Mouse (Mus musculus) olfactory bulb, adult 2 months (tissue): Measurements from ENCODE around the gene Zfp277.

ENCODE experiments used
- CTCF ChIP-seq: fragments of 200-500 bp; IDR thresholded peaks from 2 replicates; pipeline ENCODE4 v1.5.1; 2012; ENCODE audit warnings: low read depth, mild to moderate bottlenecking, low read length, moderate library complexity; ENCODE audit not compliant: insufficient read depth
- POLR2A ChIP-seq: fragments of 200-500 bp; IDR thresholded peaks from 2 replicates; pipeline ENCODE4 v1.6.1; 2012; ENCODE audit warnings: mild to moderate bottlenecking, low read depth, low read length, moderate library complexity; ENCODE audit not compliant: insufficient read depth

DNA sequence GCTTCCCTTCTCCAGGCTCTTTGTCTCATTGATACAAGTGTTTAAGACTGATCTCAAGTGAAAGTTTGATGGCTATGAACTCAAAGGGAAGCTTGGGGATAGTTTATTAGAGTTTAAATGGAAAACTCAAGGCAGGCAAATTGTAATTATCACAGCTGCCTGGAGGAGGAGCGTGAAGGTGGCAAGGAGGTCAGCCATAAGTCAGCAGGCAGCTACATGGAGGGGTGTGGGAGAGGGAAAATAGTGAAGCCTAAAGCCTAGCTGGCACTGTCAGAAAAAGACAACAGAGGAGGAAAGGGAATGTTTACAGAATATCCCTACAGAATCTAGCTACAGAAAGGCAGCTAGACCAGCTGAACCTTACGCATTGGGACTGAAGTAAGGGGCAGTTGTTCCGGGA, 52.8 kb downstream of the Zfp277 start:
- TF ChIP-seq CTCF (no peak), POLR2A (no peak)
